Mouse (Mus musculus) frontal cortex, postnatal 14 days (tissue): ENCODE data around the gene Itln1.
"Not testable (repeated sequence)": the region's sequence is repeated elsewhere in the genome, so short reads cannot be mapped to it uniquely, and the experiment has no call there.

ENCODE experiments used
- DNase-seq, 2 experiments: peaks; one replicate each; pipeline ENCODE4 v3.0.0; 2022; ENCODE audit warnings: low spot score in 2 of 2

Gene Itln1

DNA sequence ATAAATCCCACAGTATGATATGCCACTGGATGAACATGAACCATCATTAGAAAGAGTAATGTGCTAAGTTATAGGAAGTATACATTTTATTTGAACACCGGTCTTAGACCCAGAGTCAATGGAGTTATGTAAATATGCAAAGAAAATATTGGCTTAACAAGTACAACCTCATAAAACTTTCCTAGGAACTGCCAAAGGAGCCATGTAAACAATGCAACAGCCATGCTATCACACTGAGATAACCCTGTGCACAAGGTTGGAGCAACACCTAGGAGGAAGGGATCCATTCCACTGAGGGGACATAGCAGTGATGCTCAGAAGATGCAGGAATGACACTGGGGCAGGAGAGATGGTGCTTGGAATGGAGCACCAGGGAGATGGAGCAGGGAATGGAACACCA, 21.3 kb downstream of the Itln1 start:
- no peak for DNase-seq

DNA sequence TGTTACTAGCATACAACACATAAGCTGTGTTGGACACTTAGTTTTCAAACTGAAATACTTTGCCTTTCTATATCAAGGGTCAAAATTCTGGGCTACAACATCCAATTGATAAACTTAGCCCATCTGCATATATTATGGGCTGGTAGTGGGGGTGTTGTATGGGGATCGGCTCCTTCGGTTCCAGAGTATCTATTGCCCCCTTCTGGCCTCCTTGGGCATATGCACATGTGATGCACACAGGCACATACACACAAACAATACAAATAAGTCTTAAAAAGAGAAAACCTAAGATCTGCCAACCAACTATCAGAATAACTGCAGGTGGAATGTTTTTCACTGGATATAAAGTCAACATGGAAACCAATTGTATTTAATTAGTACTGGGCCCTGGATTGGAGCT, 21.9 kb downstream of the Itln1 start:
- DNase-seq = no peak

DNA sequence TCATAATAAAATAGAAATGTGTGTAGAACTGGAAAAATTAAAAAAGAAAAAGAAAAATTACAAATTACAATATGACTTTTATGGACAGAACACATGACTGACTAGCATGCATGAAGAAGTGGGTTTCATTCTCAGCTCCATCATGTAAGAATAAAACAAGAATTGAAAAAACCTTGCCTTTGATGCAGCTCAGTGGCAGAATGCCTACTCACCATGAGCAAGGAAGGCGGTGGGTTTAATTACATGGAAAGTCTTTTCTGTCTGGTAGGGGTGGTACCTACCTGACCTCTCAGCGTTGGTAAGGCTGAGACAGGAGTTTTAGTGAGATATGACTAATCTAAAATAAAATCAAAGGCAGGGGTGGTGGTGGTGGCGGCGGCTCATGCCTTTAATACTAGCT, 30.5 kb downstream of the Itln1 start:
- no peak for DNase-seq

DNA sequence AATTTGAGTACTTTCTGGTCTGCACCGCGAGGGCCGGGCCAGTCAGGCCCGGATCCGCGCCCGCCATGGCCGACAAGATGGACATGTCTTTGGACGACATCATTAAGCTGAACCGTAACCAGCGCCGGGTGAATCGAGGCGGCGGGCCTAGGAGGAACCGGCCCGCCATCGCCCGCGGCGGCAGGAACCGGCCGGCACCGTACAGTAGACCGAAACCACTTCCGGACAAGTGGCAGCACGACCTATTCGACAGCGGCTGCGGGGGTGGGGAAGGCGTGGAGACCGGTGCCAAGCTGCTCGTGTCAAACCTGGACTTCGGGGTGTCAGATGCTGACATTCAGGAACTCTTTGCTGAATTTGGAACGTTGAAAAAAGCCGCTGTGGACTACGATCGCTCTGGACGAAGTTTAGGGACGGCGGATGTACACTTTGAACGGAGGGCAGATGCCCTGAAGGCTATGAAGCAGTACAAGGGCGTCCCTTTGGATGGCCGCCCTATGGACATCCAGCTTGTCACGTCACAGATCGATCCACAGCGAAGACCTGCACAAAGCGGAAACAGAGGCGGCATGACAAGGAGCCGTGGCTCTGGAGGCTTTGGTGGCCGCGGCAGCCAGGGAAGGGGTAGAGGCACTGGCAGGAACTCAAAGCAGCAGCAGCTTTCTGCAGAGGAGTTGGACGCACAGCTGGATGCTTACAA, 31.4 kb downstream of the Itln1 start:
- DNase-seq = peak; percentile 34 to 54

DNA sequence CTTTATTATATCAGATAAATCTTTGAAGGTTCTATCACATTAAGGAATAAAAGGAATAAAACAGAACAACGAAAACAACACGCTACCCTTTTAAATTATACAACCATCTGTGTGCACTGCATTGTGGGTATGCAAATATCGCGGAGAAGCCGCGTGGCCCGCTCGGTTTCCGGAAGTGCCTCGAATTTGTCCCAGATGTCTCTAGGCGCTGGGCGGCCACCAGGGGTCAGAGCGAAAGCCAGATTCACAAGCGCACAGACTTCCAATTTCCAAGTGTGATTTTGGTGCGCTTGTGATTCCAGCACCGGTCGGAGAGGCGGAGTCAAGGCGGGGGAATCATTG, 31.9 kb downstream of the Itln1 start, which contains the start of gene Alyref2:
TSS of gene Alyref2 (plus strand) at position 229 of the 342 bp plus-strand sequence.
- DNase-seq = peak; percentile 90 to 91

DNA sequence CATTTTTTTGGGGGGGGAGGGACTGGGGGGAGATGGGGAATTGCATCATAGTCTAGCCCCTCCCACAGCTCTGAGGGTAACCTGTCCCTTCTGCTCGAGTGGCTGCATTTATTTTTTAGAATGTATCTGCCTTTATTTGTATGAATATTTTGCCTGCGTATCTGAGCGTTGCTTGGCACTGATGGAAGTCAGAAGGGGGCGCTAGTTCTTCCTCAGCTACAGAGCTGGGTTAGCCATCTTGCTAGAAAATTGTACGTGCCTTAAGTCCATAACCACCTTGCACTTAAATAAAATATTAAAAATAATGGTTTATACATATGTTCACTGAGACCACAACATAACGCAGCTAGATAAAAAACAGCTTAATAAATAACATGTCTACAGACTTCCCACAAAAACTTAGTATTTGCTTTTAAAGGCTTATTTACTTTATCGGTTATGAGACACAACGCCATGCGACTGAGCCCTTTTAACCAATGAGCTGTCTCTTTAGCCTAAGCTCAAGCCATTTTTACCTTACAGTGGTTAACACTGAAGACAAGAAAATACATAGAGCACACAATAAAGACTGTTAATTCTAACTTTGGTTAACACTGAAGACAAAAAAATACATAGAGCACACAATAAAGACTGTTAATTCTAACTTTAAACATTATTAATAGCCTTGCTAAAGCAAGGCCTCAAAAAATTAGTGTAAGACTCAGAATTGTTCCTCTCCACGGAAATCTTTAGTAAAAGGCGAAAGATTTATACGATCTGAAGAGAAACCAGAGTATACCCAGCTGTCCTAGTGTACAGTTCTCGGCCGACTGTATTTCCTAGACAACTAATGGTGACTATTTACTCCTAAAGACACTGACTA, 32.5 kb downstream of the Itln1 start:
- DNase-seq = peak in 1 of 2 experiments; percentile 23

DNA sequence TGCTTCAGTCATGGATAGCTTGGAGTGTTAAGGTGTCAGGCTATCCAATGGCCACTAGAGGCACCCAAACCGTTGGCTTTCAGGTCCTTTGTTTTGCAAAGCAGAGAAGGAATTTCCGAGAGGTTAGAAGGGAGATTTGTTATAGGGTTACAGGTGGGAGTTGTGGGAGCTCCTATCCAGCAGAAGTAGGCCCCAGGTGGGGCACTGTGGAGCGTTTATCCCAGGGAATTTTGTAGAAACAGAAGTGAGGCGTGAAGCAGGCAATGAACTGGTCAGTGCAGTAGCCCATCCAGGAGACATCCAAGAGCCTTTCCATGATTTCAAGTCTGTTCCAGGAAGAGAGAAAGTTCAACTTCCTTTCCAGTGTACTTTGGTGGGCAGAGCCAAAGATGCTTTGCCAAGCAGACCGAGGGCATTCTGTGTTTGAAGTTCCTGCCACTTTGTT, 33.4 kb downstream of the Itln1 start:
- no peak for DNase-seq

DNA sequence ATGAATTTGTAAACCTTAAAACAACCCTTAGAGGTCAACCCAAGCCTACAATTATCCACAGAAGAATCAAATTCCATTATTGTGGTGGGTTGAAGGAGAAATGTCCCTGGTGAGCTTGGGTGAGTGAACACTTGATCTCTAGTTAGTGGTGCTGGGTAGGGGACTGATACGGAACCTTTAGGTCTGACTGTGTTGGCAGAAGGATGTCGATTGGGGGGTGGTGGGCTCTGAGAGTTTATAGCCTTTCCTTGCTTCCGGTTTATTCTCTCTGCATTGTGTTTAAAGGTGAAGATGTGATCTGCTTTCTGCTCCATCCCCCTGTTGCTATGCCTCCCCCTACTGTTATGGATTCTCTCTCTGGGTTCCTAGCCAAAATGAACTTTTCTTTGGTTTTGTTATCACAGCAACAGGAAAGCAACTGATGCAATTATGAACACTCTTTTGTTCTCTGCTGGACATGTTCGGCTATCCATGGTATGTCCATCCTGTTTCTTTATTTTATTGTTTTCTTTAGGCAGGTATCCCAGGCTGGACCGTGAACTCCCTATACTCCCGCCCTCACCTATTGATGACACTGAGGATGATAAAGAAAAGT, 34.0 kb downstream of the Itln1 start:
- no peak for DNase-seq

DNA sequence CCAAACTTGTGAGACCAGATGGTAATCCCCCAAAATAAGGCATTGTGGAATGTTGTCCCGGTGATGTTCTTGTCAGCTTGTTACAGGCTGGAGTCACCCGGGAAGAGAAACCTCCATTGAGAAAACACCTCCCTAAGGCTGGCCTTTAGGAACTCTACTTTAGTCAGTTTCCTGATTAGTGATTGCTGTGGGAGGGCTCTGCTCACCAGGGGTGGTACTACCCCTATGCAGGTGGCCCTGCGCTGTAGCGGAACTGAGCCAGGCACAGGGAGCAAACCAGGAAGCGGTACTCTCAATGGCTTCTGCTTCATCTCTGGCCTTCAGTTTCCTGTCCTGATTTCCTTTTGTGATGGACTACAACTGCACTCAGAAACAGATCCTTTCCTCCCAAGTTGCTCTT, 35.2 kb downstream of the Itln1 start:
- no peak for DNase-seq

DNA sequence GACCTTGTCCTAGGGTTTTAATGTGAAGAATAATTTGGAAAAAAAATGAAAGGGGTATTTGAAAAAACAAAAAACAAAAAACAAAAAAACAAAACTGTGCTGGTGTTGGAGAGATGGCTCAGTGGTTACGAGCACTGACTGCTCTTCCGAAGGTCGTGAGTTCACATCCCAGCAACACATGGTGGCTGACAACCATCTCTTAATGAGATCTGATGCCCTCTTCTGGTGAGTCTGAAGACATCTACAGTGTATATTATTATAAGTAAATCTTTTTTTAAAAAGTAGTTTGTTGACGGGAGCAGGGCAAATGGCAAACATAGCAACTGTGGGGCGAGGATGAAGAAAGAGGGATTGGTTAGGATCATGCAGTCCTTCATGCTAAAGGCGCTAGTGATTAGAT, 39.7 kb downstream of the Itln1 start:
- DNase-seq = no peak

DNA sequence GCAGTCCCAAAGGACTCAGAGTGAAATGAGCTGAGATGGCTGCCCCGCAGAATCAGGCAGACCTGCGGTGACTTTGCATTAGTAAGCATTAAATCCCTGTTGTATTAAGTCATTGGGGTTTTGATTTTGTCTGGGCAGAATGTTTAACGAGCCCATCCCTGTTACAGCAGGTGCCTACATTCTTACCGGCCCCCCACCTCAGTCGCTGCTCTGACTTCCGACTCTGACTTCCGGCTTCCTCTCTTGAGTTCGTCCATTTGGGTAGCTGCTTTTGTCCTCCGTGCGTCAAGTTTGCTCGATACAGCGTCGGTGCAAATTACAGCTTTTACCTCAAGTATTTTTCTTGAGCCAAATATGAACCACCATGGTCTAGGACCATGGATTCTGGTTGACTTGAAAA, 40.9 kb downstream of the Itln1 start:
- DNase-seq = no peak

DNA sequence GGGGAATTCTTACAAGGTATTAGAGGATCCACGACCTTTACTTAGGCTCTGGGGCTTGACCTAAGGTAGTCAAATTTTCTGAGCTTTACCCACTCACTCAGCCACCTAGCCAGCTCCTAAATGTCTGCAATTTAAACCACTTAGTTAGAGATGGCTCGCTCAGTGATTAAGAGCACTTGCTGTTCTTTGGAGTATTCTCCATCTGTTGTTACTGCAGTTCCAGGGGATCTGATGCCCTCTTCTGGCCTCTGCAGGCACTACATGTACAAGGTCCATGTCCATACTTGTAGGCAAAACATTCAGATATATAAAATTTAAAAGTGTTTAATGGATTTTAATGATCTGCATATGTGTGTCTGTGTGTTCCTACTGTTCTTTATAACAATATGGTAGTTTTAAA, 56.1 kb downstream of the Itln1 start:
- DNase-seq = peak in 1 of 2 experiments; percentile 70

DNA sequence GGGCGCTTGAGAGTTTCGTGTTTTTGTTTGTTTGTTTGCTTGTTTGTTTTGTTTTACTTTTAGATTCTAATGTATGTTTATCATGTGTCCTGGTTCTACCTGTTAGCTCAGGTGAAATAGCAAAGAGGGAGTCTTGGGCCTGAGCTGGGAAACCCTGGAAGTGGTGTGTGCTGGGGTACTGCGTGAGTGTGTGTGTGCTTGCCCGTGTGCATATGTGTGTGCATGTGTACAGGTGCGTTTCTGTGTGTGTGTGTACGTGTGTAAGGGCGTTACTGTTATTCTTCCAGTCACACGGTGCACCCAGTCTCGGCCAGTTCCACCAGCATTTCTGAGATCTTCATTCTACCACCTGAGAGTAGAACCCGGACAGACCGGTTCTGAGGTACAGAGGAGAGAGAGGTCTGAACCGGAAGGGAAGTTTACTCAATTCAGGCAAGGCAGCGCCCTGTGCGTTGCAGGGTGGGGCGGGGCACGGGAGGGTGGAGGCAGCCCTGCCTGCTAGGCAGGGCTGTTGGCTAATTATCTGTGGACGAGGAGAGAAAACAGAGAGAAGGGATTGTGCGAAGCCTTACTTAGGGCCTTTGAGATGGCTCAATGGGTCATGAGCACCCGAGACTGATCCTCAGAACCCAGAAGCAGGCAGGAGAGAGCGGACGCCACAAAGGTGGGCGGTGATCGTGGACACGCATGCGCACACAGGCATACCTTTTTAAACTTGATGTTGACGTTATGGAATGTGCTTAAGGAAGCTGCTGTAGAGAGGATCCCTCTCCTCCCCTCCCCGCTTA, 57.1 kb downstream of the Itln1 start:
- DNase-seq = no peak

DNA sequence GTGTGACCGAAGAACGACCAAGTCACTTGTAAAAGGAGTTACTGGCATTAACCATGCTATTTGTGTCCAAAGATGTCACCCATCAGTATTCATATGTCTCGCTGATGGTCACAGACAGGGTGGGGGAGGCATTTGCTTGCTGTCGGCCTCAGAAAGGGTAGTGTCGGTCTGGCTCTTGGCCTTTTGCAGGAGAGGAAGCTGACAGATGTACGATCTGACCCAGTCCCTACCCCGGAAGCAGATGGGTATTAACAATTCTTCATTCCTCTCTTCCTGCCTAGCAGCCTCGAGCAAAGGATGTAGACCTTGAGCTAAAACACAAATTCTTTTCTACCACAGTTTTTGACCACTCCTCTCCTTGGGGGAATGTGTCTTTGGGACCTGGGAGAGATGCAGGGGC, 58.0 kb downstream of the Itln1 start:
- DNase-seq = no peak

DNA sequence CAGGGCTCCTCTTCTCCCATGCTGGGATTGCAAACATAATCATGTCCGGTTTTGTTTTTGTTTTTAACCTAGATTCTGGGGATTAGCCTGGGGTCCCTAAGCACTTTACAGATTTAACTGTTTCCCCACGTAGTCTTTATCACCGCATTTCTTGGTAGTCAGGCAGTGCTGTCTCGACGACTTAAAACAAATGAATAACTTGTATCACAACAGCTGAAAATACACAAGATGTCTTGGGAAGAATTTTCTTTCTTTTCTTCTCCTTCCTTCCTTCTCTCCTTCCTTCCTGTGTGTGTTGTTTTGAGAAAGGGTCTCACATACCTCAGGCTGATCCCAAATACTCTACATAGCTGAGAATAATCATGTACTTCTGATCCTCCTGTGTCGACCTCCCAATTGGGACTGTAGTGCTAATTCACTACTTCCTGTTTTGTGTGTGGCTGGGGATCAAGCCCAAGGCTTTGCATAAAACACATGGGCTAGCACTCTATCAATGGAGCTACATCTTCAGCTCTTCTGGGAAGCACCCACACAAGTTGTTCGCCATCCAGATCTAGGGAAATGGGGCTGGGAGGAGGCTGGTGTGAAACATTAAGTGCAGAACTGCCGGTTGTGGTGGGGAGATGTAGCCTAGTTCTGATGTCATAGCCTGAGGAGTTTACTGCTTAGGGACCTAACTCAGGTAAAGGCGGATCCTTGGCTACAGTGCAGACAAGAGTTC, 61.0 kb downstream of the Itln1 start:
- DNase-seq = no peak

DNA sequence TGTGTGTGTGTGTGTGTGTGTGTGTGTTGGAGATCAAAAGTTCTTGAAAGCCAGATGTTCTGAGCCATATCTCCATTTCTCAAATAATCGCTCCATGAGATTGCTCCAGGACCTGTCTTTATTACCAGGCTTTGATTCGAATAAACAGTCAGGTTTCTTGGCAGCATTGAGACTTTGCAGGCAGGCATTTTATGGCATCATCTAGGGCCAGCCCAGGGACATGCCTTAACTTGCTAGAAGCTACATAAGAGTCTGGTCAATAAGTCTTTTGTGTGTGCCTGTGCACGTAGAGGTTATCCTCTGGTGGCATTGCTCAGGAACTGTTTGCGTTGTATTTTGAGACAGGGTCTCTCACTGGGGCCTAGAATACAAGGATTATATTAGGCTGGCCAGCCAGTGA, 61.6 kb downstream of the Itln1 start:
- DNase-seq = no peak

DNA sequence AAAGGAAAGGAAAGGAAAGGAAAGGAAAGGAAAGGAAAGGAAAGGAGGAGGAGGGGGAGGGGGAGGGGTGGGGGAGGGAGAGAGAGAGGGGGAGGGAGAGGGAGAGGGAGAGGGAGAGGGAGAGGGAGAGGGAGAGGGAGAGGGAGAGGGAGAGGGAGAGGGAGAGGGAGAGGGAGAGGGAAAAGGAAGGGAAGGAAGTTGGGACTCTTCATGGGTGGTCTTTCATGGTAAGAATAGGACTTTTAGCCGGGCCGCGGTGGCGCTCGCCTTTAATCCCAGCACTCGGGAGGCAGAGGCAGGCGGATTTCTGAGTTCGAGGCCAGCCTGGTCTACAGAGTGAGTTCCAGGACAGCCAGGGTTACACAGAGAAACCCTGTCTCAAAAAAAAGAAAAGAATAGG, 63.2 kb downstream of the Itln1 start:
- DNase-seq = not testable (repeated sequence)

DNA sequence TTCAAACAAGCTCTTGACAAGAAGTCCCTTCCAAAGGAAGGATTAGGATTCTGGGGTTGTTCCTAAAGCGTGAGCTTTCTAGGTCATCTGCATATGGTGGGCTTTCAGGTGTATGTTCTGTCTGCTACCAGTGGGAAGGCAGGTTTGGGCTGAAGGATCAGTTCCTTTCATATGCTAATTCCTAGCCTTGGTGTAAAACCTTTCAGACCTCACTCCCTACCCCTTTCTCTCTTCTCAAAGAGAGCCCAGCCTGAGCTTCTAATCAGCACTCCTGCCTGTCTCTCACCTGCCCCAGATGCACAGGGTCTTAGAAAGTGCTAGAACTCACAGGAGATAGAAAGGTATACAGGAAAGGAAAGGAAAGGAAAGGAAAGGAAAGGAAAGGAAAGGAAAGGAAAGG, 63.6 kb downstream of the Itln1 start:
- DNase-seq = no peak

DNA sequence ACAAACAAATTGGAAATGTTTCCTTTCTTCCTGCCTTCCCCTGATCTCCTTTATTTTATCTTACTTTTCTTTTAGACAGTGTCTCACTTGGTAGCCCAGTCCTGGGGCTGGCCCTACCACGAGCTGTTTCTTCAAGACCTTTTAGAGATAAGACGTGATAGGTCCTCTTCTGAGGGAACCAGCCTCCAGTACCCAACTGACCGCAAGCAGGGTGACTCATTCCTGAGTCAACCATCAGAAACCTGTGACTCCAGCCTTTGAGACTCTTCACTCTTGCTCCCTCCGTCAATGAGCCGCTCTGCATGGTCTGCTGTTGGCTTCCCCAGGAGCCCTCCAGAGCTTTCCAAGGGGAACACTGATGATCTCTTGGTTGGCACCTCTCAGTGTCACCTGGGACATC, 64.2 kb downstream of the Itln1 start:
- no peak for DNase-seq

DNA sequence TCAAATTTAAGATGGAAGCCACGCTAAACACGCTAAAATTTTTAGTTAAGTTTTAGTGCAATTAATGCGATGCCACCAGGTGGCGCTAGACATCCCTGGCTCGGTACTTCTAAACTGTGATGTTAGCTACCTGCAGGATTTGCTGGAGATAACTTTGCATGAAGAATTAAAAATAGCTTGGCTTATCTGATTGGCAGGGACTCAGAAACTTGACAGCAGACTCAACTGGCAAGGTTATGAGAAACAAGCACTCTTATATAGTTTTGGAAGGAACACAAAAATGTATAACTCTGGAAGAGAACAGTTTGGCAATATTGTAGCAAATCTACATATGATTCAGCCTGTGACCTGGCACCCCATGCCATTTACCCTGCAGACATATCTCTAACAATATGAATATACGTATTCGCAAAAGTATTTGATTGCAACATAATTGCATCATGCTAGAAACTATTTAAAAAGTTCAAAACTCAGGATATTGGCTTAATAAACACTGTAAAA, 64.7 kb downstream of the Itln1 start:
- peak in 1 of 2 experiments; percentile 41 for DNase-seq

DNA sequence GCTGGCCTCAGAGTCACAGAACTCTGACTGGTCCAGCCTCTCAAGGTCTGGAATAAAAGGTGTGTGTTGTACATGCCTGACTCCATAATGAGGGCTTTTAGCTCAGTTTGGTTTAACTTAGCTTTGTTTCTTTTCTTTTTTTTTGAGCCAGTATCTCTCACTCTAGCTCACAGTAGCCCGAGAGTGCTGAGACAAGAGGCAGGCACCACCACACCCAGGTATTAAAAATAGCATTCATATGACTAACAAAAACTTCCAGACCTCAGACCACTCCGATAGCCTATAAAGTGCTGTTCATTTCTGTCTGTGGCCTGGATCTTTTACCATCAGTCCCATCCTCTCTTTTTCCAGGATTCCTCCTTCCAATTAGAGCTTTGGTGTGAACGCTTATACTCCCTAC, 65.4 kb downstream of the Itln1 start:
- no peak for DNase-seq
